Mouse (Mus musculus): ENCODE results near the gene Spred2.
"Not testable (repeated sequence)": the region's sequence is repeated elsewhere in the genome, so short reads cannot be mapped to it uniquely, and the experiment has no call there.

Gene Spred2

DNA sequence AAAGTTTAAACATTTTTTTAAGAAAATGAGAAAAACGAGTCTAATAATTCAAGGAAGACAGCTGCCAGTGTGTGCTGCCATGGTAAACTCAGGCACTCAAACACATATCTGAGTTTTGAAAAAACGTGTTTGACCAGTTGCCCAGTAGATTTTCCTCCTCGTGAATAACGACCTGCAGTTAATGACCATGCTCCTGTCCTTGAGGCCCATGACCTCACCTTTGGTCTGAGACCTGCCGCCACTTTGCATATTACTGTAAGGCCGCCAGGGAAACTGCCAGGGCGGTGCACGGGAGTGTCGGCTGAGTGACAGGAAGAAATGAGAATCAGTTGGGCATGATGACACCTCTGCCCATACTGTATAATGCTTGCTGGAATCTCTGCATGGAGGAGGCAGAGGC lies 103.5 kb downstream of the Spred2 start:
- no peak for DNase-seq

DNA sequence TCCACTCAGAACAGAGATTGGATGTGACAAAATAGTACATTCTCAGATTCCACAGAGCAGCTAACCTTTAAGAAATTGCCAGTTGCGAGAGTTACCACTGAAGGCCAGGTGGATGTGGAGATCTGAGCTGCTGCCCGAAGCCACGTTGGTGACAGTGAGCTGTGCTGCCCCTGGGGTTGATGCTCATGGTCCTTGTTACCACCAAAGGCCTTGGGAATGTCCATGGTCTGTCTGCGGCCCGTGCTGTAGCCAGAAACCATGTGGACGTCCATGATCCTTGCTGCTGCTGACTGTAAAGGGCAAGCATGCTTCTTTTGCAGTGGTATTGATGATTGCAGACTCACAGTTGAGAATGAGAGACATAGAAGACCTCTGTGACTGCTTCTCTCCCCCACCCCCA lies 104.2 kb downstream of the Spred2 start:
- no peak for DNase-seq

DNA sequence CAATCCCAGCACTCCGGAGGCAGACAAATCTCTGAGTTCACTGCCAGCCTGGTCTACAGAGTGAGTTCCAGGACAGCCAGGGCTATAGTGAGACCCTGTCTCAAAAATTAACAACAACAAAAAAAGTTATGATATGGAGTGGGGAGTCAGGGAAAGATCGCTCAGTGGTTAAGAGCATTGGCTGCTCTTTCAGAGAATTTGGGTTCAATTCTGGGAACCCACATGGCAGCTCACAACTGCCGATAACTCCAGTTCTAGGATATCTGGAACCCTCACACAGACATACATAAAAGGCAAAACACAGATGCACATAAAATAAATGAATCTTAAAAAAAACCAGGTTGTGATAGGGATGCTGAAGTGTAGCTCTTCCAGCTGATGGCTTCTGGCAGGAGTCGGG lies 104.8 kb downstream of the Spred2 start:
- DNase-seq = no peak

DNA sequence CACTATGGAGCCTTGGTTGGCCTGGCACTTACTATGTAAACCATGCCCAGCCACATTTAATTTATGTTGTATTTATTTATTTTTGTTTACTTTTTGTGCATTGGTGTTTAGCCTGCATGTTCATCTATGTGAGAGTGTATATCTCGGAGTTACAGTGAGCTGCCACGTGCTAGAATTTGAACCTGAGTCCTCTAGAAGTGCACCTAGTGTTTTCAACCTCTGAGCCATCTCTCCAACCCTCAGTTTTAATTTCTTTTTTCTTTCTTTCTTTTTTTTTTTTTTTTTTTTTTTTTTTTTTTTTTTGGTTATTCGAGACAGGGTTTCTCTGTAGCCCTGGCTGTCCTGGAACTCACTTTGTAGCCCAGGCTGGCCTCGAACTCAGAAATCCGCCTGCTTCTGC lies 106.8 kb downstream of the Spred2 start:
- DNase-seq = not testable (repeated sequence)

DNA sequence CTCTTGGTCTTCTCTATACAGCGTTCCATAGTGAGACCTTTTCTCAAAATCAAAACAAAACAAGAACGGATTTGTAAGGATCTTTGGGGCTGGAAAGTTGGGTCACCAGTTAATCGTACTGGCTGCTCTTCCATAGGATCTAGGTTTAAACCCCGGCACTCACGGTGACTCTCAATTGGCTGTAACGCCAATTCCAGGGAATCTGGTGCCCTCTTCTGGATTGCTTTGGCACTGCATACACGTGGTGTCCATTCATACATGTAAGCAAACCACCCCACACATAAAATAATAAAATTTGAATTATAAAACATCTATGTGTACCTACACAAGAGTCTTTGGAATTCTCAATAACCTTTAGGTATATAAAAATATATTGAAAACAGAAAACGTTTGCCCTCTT lies 107.4 kb downstream of the Spred2 start:
- no peak for DNase-seq

- peak; percentile 17 for DNase-seq
These were observed 109.5 kb downstream of the Spred2 start for GRCm38 (mm10) chr11:20033541-20034160.

DNA sequence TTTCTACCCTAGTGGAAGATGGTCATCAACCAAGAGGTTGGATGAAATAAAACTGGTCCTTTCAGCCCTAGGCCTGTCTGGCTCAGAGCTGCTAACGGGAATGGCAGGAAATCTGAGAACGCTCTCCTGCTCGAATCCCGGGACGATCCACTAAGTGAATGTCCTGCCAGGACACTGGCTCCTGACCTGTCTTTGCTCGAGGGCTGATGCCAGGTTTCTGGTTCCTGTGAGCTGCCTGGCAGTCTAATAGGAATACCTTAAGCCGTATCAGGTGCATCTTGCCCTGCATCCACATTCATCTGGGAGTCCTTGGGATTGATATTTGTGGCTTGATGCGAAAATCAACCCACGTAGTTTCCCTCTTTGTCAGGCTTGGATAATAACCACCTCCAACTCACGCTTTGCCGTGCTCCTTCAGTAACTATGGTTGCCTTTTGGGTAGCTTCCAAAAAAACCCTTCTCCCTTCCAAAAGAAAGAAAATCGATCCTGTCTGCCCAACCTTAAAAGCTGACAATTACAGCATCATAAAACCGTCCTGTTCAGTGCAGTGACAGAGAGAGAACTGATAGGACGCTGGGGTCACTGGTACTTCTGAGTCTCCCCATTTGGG lies 110.3 kb downstream of the Spred2 start:
- peak; percentile 45 for DNase-seq

- peak; percentile 84 for DNase-seq
These were observed 111.3 kb downstream of the Spred2 start for GRCm38 (mm10) chr11:20035343-20035928.

- peak; percentile 39 for DNase-seq
These were observed 111.8 kb downstream of the Spred2 start for GRCm38 (mm10) chr11:20035972-20036371.

- DNase-seq = no peak
These were observed 113.6 kb downstream of the Spred2 start for GRCm38 (mm10) chr11:20037739-20038138.

DNA sequence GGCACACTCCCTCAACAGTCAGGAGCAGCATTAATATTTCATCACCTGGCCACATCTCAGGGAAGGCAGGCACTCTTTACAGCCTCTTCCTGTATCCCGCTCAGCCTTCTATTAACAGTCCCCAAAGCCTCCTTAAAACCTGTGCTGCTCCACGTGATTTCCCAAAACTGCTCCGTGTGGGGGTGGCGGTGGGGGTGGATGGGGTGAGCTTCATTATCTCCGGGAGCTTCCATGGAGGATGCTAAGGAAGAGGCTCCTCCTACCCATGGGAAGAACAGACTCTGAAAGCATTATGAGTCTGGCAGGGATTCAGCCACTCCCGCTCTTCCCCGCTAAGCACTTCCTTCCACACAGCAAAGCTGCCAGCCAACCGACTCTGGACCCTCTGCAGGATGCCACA lies 114.5 kb downstream of the Spred2 start:
- peak; percentile 83 for DNase-seq

DNA sequence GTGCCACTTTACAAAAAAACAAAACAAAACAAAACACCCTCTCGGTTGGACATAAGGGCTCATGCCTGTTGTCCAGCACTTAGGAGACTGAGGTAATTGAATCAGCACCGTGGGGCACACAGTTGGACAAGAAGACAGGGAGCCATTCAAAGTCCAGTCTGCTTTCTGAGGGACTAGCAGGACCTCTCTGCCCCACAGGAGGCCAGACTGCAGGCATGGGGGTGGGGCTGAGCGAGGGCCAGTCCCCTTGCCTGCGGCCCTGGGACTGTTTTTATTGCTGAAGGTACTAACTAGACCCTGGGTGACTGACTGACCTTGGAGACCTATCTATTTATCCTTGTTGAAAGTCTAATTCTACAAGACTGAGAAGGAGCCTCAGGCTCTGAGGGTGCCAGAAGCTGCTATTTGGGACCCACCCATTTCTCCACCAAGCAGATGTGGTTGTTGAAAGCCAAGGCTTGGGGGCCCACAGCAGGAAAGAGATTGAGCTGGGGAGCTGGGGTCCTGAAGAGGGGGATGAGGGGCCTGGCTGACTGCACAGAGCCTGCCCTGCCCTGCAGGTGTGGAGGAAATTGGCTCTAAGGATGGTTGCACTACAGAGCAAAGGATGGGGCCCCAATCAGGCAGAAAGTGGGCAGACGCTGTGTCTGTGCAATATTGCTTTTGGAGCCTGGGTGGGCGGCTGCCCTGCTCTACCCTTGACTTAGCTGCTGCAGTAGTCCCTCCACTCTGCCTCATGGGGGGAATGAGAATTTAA lies 117.2 kb downstream of the Spred2 start:
- no peak for DNase-seq

- no peak for DNase-seq
These were observed 117.9 kb downstream of the Spred2 start for GRCm38 (mm10) chr11:20042106-20042505.

DNA sequence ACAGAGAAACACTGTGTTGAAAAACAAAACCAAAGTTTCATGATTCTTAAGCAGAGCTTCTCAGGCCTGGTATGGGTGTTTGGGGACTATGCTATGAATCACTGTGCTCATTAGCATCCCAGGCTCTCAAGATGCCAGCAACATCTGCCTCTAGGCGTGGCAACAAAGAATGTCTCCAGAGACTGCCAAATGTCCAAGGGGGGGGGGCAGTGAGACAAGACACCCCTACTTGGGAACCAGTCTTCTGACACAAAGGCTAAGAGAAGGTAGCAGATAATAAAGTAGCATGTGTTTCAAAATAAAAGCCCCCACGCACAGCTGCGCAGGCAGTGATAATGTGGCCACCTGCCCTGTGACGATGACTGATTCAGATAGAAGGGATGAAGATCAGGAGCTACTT lies 119.1 kb downstream of the Spred2 start:
- DNase-seq = peak; percentile 50

- DNase-seq = no peak
These were observed 121.4 kb downstream of the Spred2 start for GRCm38 (mm10) chr11:20045586-20045985.

DNA sequence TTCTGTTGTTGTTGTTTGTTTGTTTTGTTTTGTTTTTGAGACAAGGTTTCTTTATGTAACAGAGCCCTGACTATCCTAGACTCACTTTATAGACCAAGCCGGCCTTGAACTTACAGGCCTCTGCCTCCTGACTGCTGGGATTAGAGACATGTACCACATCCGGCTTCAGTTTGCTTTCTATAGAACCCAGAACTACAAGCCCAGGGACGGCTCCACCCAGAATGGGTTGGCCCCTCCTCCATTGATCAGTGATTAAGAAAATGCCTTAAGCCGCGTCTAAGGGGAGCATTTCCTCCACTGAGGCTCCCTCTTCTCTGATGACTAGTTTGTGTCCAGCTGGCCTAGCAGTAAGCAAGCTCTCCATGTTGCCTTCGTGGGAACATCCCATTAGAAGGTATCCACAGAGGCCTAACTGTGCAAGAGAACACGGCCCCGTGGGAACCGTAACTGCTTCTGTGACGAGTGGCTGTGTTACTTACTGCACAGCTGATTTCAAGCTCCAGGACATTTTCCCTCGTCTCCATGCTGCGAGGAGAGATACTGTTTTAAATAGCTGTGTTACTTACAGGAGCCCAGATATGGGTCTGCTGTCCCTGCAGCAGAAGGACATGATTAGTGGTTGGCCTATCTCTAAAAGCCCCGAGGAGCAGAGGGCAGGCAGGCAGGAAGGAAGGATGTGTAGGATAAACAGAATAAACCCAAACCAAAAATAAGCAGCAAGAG lies 128.8 kb downstream of the Spred2 start:
- no peak for DNase-seq

DNA sequence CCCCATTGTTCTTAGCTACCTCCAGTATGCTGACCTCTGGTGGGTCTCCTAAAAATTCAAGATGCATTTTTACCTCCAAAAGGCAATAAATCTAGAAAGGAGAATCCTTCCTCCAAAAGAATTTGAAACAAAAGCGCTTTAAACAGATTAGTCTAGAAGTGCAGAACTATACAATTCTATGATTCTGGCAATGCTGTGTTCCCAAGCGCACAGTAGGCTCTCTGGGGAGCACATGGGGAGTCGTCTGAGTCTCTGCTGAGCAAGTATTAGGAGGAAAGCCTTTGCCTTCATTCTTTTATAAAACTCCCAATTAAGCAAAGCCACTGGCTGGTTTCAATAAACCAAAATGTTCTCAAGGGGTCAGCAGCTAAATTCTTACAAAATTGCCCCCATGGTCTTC lies 129.8 kb downstream of the Spred2 start:
- DNase-seq = no peak

GRCm38 (mm10) chr11:20054617-20055016 lies 130.4 kb downstream of the Spred2 start:
- DNase-seq = no peak

DNA sequence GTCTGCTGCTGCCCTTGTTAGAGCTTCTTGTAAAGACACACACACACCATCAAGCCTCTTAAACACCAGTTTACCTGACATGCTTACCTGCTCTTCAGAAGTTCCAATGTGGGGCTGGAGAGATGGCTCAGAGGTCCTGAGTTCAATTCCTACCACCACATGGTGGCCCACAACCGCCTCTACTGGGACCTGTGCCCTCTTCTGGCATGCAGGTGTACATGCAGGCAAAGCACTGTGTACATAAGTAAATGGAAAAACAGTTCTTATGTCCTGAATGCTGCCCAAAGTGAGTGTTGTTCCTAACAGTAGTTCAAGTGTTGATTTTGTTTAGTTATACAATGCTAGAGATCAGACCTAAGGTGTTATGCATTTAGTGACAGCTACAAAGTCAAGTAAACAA lies 132.0 kb downstream of the Spred2 start:
- DNase-seq = no peak

- no peak for DNase-seq
These were observed 133.3 kb downstream of the Spred2 start for GRCm38 (mm10) chr11:20057429-20057828.

DNA sequence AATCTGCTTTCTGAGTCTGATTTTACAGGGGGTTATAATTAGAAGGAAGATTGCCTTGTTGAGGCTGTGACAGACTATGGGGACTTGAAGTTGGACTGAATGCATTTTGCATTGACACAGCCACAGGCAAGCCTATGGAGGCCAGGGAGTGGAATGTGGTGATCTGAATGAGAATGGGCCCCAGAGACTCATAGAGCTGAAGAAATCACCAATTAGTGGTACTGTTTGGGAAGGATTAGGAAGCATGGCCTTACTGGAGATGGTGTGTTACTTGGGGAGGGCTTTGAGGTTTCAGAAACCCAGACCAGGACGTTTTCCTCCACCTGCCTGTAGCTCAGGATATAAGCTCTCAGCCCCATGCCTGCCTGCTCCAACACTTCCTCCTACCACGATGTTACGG lies 135.6 kb downstream of the Spred2 start:
- no peak for DNase-seq

DNA sequence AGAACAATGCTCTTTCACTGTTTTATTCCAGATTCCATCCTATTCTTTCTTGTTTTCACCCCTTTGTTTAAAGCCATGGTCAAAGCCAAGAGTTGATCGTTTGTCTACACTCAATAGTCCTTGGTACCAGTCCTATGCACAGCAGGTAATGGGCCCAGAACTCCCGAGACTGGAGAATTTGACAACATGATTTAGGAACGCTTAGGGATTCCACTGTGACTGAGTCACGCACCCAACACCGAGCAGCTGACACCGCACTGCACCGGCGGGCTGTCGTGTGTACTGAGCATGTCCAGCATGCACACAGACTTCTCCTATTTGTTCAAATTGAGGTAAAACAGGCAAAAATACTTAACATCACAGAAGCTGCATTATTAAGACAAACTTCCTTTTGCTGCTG lies 138.6 kb downstream of the Spred2 start:
- not testable (repeated sequence) for DNase-seq

GRCm38 (mm10) chr11:20064086-20064485 lies 139.9 kb downstream of the Spred2 start:
- DNase-seq = not testable (repeated sequence)
